ENCODE assay signal across 23 mouse cellular contexts in the genomic region with DNA sequence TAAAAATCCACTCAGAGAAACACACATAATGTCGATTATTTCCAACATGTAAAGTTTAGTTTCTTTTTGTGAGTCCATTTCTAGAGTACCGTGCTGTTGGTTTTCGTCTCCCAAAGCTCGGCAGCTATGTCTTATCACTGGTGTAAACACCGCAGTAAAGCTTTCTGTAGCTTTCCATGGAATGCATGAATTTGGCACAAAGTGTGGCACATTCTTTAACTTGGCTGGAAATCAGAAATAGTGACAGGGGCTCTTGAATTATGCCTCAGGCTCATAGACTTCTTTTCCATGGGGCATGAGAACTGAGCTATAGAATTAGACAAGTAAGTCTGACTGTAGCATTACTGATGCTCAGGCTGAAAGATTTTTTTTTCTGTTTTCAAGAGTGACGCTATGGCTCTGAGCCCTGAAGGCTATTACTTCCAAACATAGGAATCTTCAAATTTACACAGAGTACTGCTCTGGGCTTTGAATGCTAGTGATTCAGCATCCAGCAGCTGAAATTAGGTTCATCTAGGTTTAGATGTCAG.
"Had no signal": no experiment of that assay in that cellular context is flagged by ENCODE, and none has a peak within 500 bp of the region (broad histone marks: within the 10 kb centered on the region; RNA-seq: fewer than 3 reads in every experiment).

No protein-coding gene starts in this region.

- H3K4me2 ChIP-seq: kidney, embryonic 15.5 days; limb, embryonic 13.5 days; liver, embryonic 12.5 days; liver, embryonic 15.5 days; midbrain, embryonic 12.5 days; midbrain, embryonic 15.5 days; neural tube, embryonic 12.5 days; neural tube, embryonic 15.5 days had no signal

- H3K36me3 ChIP-seq: kidney, embryonic 15.5 days; limb, embryonic 10.5 days; limb, embryonic 13.5 days; liver, embryonic 12.5 days; liver, embryonic 15.5 days; midbrain, embryonic 12.5 days; midbrain, embryonic 15.5 days; neural tube, embryonic 12.5 days; neural tube, embryonic 15.5 days had no signal

- H3K27ac ChIP-seq: kidney, embryonic 15.5 days; layer of hippocampus, adult 2 months; limb, embryonic 10.5 days; limb, embryonic 13.5 days; liver, embryonic 12.5 days; liver, embryonic 15.5 days; macrophage; midbrain, embryonic 12.5 days; midbrain, embryonic 15.5 days; neural tube, embryonic 12.5 days; neural tube, embryonic 15.5 days had no signal

- DNase-seq: kidney, adult 11 months; kidney, adult 8-10 months; kidney, postnatal 25 days; layer of hippocampus, adult 9-11 months; liver; lung, adult 18-20 months; right cerebral cortex, adult 18-20 months; right cerebral cortex, postnatal 14 days; right cerebral cortex, postnatal 4 days; thymus, adult 18-20 months; thymus, postnatal 36 days had no signal

- H3K27me3 ChIP-seq: kidney, embryonic 15.5 days; limb, embryonic 13.5 days; liver, embryonic 12.5 days; liver, embryonic 15.5 days; midbrain, embryonic 12.5 days; midbrain, embryonic 15.5 days; neural tube, embryonic 12.5 days; neural tube, embryonic 15.5 days had no signal

- H3K9ac ChIP-seq: kidney, embryonic 15.5 days; limb, embryonic 13.5 days; liver, embryonic 12.5 days; liver, embryonic 15.5 days; midbrain, embryonic 12.5 days; midbrain, embryonic 15.5 days; neural tube, embryonic 12.5 days; neural tube, embryonic 15.5 days had no signal

- ATAC-seq: inflammation-experienced regulatory T-cells, adult 6 months; liver, embryonic 12.5 days; midbrain, embryonic 15.5 days had no signal

- H3K4me1 ChIP-seq: kidney, embryonic 15.5 days; limb, embryonic 10.5 days; limb, embryonic 13.5 days; liver, embryonic 12.5 days; liver, embryonic 15.5 days; midbrain, embryonic 12.5 days; midbrain, embryonic 15.5 days; neural tube, embryonic 12.5 days; neural tube, embryonic 15.5 days had no signal

- H3K9me3 ChIP-seq: kidney, embryonic 15.5 days; limb, embryonic 10.5 days; limb, embryonic 13.5 days; liver, embryonic 12.5 days; liver, embryonic 15.5 days; midbrain, embryonic 12.5 days; midbrain, embryonic 15.5 days; neural tube, embryonic 12.5 days; neural tube, embryonic 15.5 days had no signal

- H3K4me3 ChIP-seq: kidney, embryonic 15.5 days; layer of hippocampus, adult 2 months; limb, embryonic 10.5 days; limb, embryonic 13.5 days; liver, embryonic 12.5 days; liver, embryonic 15.5 days; midbrain, embryonic 12.5 days; midbrain, embryonic 15.5 days; neural tube, embryonic 12.5 days; neural tube, embryonic 15.5 days had no signal
